Mouse (Mus musculus) embryonic fibroblast, embryonic 13.5 days (primary cell): ENCODE data around the gene Omp.

Experiments used
- CTCF ChIP-seq: IDR thresholded peaks from 2 replicates; pipeline ENCODE4 v1.5.1; 2011; ENCODE audit warnings: mild to moderate bottlenecking, control low read depth, low read length, moderate library complexity, borderline replicate concordance; ENCODE audit not compliant: insufficient read depth
- POLR2A ChIP-seq: IDR thresholded peaks from 2 replicates; pipeline ENCODE4 v1.6.1; 2011; ENCODE audit warnings: low read depth, mild to moderate bottlenecking, control low read depth, low read length, moderate library complexity

DNA sequence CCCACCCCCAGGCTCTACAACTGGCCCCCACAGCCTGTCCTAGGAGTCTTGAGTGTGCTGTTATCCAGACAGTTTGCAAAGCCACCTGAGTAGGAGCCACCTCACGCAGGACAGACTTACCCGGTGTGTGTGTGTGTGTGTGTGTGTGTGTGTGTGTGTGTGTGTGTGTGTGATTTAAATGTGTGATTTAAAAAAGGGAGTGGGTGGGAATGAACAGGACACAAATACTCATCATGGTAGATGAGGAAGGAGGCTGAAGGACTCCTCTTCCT is 25.4 kb downstream of the Omp start:
- TF ChIP-seq CTCF (no peak), POLR2A (no peak)
